In genomic region chr5:108694352-108695261, GRCm38 (mm10) we compare ENCODE assay signal across 8 mouse cellular contexts. TPM values are rescaled to one million over a fixed set of nuclear protein-coding genes. Genes with fewer than 3 reads are reported as not detected.
DNase-seq lines count a peak whose midpoint lies in the region; ATAC-seq and TF ChIP-seq lines count a peak whose summit lies in the region.

No protein-coding gene starts in this region.

- H3K9ac ChIP-seq in heart, embryonic 15.5 days: peak overlapping the region; percentile 92

- peak; percentile 55 for ATAC-seq in heart, embryonic 15.5 days (replicated peaks; ENCODE audit: insufficient number of reproducible peaks, insufficient read depth, low FRiP score, low read depth)

- H3K4me3 ChIP-seq in heart, embryonic 15.5 days: peak overlapping the region; percentile 89
- peak overlapping the region; percentile 66 for H3K4me3 ChIP-seq in spleen, adult 2 months (ENCODE audit: extremely low read depth, insufficient read depth, insufficient read length)

- no peaks in the 10 kb centered on the region for H3K9me3 ChIP-seq in heart, embryonic 15.5 days (replicated peaks)

- peak overlapping the region; percentile 94 for H3K4me2 ChIP-seq in heart, embryonic 15.5 days

- no peaks in the 10 kb centered on the region for H3K27me3 ChIP-seq in heart, embryonic 15.5 days
- no peaks in the 10 kb centered on the region for H3K27me3 ChIP-seq in spleen, adult 2 months (ENCODE audit: control insufficient read depth, insufficient read depth, low read length)

- H3K36me3 ChIP-seq in heart, embryonic 15.5 days: no peaks in the 10 kb centered on the region
- no peaks in the 10 kb centered on the region for H3K36me3 ChIP-seq in spleen, adult 2 months (ENCODE audit: control insufficient read depth, insufficient read depth, low read length)

- peak; percentile 58 for DNase-seq in layer of hippocampus, adult 11-12 months (ENCODE audit: low spot score)
- DNase-seq in layer of hippocampus, adult 9-11 months: no peak
- DNase-seq in embryo, embryonic 10.5 days (ENCODE audit: low spot score): peak; percentile 62
- DNase-seq in kidney, postnatal 10 days: peak; percentile 70
- DNase-seq in lung, postnatal 4 days: peak; percentile 51 to 57
- DNase-seq in spleen, adult 2 months (ENCODE audit: low read depth in 1 of 2, low spot score in 2 of 2): peak in 1 of 2 experiments; percentile 21
- no peak for DNase-seq in left cerebral cortex, adult 11 months (ENCODE audit: low spot score)

- 0% methylated on average over 66 of the region's 99 CpGs for WGBS in heart, embryonic 15.5 days
- under 1% methylated on average over 81 of the region's 99 CpGs for WGBS in spleen, adult 2 months

- H3K27ac ChIP-seq in heart, embryonic 15.5 days: peak overlapping the region; percentile 62
- H3K27ac ChIP-seq in spleen, adult 2 months (ENCODE audit: insufficient read depth, low read length): no peak overlapping the region

- no peak for TF ChIP-seq POLR2A in spleen, adult 2 months (IDR thresholded peaks at IDR 0.05; ENCODE audit: low read depth, low read length)

- H3K4me1 ChIP-seq in heart, embryonic 15.5 days (replicated peaks): peaks cover 51% of the 10 kb centered on the region
- H3K4me1 ChIP-seq in spleen, adult 2 months (ENCODE audit: control insufficient read depth, insufficient read depth, insufficient read length): no peaks in the 10 kb centered on the region; the same call in 1 of the 2 replicates

- TF ChIP-seq CTCF in spleen, adult 2 months (IDR thresholded peaks at IDR 0.05; ENCODE audit: extremely low read depth, insufficient read depth, insufficient read length, insufficient replicate concordance): no peak

RNA-seq across cellular contexts. Expression of gene Fgfrl1, which starts 2.4 kb away (rescaled TPM):
- polyA plus RNA-seq in heart, embryonic 15.5 days (2015; fragmentation: Nextera tagmentation; extraction: Ambion mirVana): 14.6 and 20.1 TPM in 2 replicates
- polyA plus RNA-seq in spleen, adult 2 months (2012; rRNA removed): 10.1 and 12.6 TPM in 2 replicates

RNA-seq across cellular contexts. Expression of gene Slc26a1, which starts 19.2 kb away (rescaled TPM):
- polyA plus RNA-seq in heart, embryonic 15.5 days (2015; fragmentation: Nextera tagmentation; extraction: Ambion mirVana): 0.29 and 0.71 TPM in 2 replicates
- polyA plus RNA-seq in spleen, adult 2 months (2012; rRNA removed): 1.0 and 3.1 TPM in 2 replicates

RNA-seq across cellular contexts. Expression of gene Dgkq, which starts 25.1 kb away (rescaled TPM):
- polyA plus RNA-seq in heart, embryonic 15.5 days (2015; fragmentation: Nextera tagmentation; extraction: Ambion mirVana): 6.7 and 7.4 TPM in 2 replicates
- polyA plus RNA-seq in spleen, adult 2 months (2012; rRNA removed): 18.6 and 21.0 TPM in 2 replicates

RNA-seq across cellular contexts. Expression of gene Idua, which starts 34.5 kb away (rescaled TPM):
- polyA plus RNA-seq in heart, embryonic 15.5 days (2015; fragmentation: Nextera tagmentation; extraction: Ambion mirVana): 13.9 and 15.2 TPM in 2 replicates
- 35.8 and 37.1 TPM in 2 replicates for polyA plus RNA-seq in spleen, adult 2 months (2012; rRNA removed)

Comparison
In these comparisons a context has a peak if more than half of its experiments do, and no peak if none do; other contexts are left out.
1. DNase-seq: peak in layer of hippocampus, adult 11-12 months (single experiment), embryo, embryonic 10.5 days (single experiment), kidney, postnatal 10 days (single experiment) and lung, postnatal 4 days (2 of 2); none in layer of hippocampus, adult 9-11 months (single experiment) and left cerebral cortex, adult 11 months (single experiment).